Mouse (Mus musculus): ENCODE data around the gene Nudt21. TPM values are rescaled to one million over a fixed set of nuclear protein-coding genes. Genes with fewer than 3 reads are reported as not detected.

Gene Nudt21
- total RNA-seq (2023): 10 to 100 TPM; 30.5 to 45.1 TPM

DNA sequence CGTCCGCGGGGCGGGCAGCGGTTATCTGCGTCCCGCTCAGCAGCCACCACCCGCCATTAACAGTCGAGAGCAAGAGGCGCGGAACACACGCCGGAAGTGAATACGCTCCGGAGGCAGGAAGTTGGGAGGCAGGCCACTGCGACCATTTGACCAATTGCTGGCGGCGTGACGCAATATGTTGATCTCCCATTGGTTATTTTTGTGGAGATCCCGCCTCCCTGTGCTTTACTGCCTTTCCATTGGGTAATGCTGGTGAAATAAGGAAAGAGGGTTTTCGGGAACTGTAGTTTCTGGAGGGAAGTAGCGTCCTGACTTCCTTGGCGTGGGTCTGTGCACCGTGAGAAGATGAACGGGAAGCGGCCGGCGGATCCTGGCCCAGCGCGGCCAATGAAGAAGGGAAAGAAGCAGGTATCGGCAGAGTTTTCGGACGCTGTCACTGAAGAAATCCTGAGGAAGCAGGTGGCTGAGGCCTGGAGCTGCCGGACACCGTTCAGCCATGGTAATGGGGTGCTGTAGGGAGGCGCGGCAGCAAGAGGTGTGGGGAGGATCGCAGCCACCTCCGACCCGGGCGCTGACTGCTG lies at the start of gene Nudt21, which contains the start of gene Ogfod1:
Nudt21 (minus strand) TSS at position 88 of the 581 bp plus-strand sequence.
Ogfod1 (plus strand) TSS at position 255 of the 581 bp plus-strand sequence.

DNA sequence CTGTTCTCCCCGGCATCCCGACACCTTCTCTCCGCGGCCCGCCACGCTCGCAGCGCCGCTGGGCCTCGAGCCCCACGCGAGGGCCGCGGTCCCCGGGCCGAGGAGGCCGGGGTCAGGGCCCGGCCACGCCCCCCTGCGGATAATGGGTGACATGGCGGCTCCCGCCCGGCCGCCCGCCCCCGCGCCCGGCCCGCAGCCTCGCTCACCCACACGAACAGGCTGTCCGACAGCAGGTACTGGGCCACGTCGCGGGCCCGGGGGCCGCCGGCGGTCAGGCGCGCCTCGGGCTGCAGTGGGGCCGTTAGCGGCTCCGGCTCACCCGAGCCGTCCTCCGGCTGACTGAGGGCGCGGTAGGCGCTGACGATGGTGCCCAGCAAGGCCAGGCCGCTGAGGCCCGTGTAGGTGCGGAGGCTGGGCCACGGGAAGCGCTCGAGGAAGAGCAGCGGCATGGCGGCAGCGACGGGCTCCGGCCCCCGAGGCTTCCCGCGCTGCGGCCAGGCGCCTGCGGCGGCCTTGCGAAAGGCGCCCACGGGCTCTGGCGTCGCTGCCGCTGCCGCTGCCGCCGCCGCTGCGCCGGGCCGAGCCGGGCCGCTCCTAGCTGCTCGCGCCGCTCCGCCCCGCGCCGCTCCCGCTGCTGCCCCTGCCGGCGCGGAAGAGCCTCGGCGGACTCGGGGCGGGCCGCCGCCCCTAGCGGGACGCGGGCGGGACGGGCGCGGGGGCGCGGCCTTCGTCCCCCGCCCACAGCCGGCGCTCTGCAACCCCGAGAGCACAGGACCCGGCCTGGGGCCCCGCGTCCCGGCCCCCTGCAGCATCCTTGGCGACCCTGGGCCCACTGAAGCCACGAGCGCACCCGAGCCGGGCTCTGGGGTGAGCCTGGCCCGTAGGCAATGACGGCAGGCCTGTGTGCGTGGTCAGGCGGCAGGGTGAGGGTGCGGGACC lies 24.5 kb downstream of the Nudt21 start, which contains the start of gene Amfr:
Amfr (minus strand) TSS at position 830 of the 939 bp plus-strand sequence.

Other genes starting within 250 kb of the Nudt21 start
- gene Gnao1, start 227.1 kb downstream of the Nudt21 start, total RNA-seq (2023): not detected
- gene Amfr, start 24.2 kb downstream of the Nudt21 start, total RNA-seq (2023): 10 to 100 TPM; 76.7 to 79.4 TPM
- gene Ogfod1, start 167 bp upstream of the Nudt21 start, total RNA-seq (2023): 10 to 100 TPM; 19.1 to 22.3 TPM
- gene Bbs2, start 61.9 kb upstream of the Nudt21 start, total RNA-seq (2023): 10 to 100 TPM; 14.1 to 21.5 TPM
- not detected for gene Mt4, start 100.2 kb upstream of the Nudt21 start, total RNA-seq (2023)
- not detected for gene Mt3, start 115.6 kb upstream of the Nudt21 start, total RNA-seq (2023)
- not detected for gene Mt2, start 135.6 kb upstream of the Nudt21 start, total RNA-seq (2023)
- gene Mt1, start 142.1 kb upstream of the Nudt21 start, total RNA-seq (2023): 1 to 10 TPM; 2.0 to 2.9 TPM
- 10 to 100 TPM; 32.1 to 32.4 TPM for gene Nup93, start 177.5 kb upstream of the Nudt21 start, total RNA-seq (2023)

Measured in B cell, adult 67 days (primary cell).